Mouse (Mus musculus) MEL (cell line): ENCODE results near the gene Rprm. TPM values are rescaled to one million over a fixed set of nuclear protein-coding genes. Genes with fewer than 3 reads are reported as not detected.

Experiments
- DNase-seq: peaks from one replicate; pipeline ENCODE4 v3.0.0; 2011; ENCODE audit warnings: low read depth, low spot score
- H3K27ac ChIP-seq: 2 replicates; pipeline ENCODE4 v1.5.1; 2012; ENCODE audit warnings: low read depth, mild to moderate bottlenecking, control low read depth, low read length, moderate library complexity; ENCODE audit not compliant: control insufficient read depth
- H3K27me3 ChIP-seq, 2 experiments: fragments of 150-350 bp in 1 of 2; sonication (generic) in 1 of 2; 2 replicates each; pipeline ENCODE4 v1.6.1; 2012; ENCODE audit warnings: low read length in 2 of 2, mild to moderate bottlenecking in 2 of 2, improper control_type of control experiment in 1 of 2, moderate library complexity in 1 of 2; ENCODE audit not compliant: insufficient read depth in 2 of 2, control insufficient read depth in 1 of 2
- H3K36me3 ChIP-seq, 2 experiments: 2 replicates each; pipeline ENCODE4 v1.6.1; 2012 to 2014; ENCODE audit warnings: low read length in 2 of 2, improper control_type of control experiment in 1 of 2, inconsistent platforms in 1 of 2, mild to moderate bottlenecking in 1 of 2; ENCODE audit not compliant: insufficient read depth in 2 of 2, control insufficient read depth in 1 of 2
- H3K4me1 ChIP-seq, 2 experiments: fragments of 150-350 bp in 1 of 2; sonication (generic) in 1 of 2; 2 replicates each; pipeline ENCODE4 v1.6.1; 2012; ENCODE audit warnings: low read length in 2 of 2, improper control_type of control experiment in 1 of 2, mild to moderate bottlenecking in 1 of 2; ENCODE audit not compliant: insufficient read depth in 2 of 2, control insufficient read depth in 1 of 2
- H3K4me3 ChIP-seq, 2 experiments: fragments of 150-350 bp in 1 of 2; sonication (generic) in 1 of 2; 2 replicates each; pipeline ENCODE4 v1.5.1; 2012; ENCODE audit warnings: low read depth in 2 of 2, low read length in 2 of 2, mild to moderate bottlenecking in 2 of 2, moderate library complexity in 2 of 2, control low read depth in 1 of 2, improper control_type of control experiment in 1 of 2; ENCODE audit not compliant: control insufficient read depth in 1 of 2, insufficient read depth in 1 of 2
- H3K79me2 ChIP-seq: 2 replicates; pipeline ENCODE4 v1.6.1; 2012; ENCODE audit warnings: mild to moderate bottlenecking, low read length, moderate library complexity; ENCODE audit not compliant: control insufficient read depth, poor library complexity, insufficient read depth
- H3K9ac ChIP-seq: 2 replicates; pipeline ENCODE4 v1.6.1; 2012; ENCODE audit warnings: low read depth, mild to moderate bottlenecking, control low read depth, low read length, moderate library complexity; ENCODE audit not compliant: control insufficient read depth, poor library complexity, severe bottlenecking
- H3K9me3 ChIP-seq: fragments of 150-350 bp; sonication (generic); replicated peaks from 2 replicates; pipeline ENCODE4 v1.6.1; 2012; ENCODE audit warnings: mild to moderate bottlenecking, low read length, improper control_type of control experiment, moderate library complexity; ENCODE audit not compliant: insufficient read depth
- BHLHE40 ChIP-seq: IDR thresholded peaks from 2 replicates; pipeline ENCODE4 v1.6.1; 2012; ENCODE audit warnings: low read depth, mild to moderate bottlenecking, inconsistent platforms, low read length, improper control_type of control experiment, borderline replicate concordance
- CTCF ChIP-seq, 3 experiments: IDR thresholded peaks in 2 of 3; conservative IDR thresholded peaks in 1 of 3; 2 replicates each; pipeline ENCODE4 v1.5.1; 2011 to 2012; ENCODE audit warnings: low read length in 3 of 3, low read depth in 2 of 3, mild to moderate bottlenecking in 2 of 3, improper control_type of control experiment in 1 of 3, inconsistent platforms in 1 of 3, mixed read lengths in 1 of 3, moderate library complexity in 1 of 3; ENCODE audit not compliant: control insufficient read depth in 1 of 3, insufficient read depth in 1 of 3, poor library complexity in 1 of 3, severe bottlenecking in 1 of 3
- ELF1 ChIP-seq: IDR thresholded peaks from 2 replicates; pipeline ENCODE4 v1.6.1; 2014; ENCODE audit warnings: low read depth, mild to moderate bottlenecking, inconsistent platforms, low read length, improper control_type of control experiment, moderate library complexity
- EP300 ChIP-seq, 2 experiments: IDR thresholded peaks; 2 replicates each; pipeline ENCODE4 v1.6.1; 2011; ENCODE audit warnings: improper control_type of control experiment in 2 of 2, low read length in 2 of 2, low read depth in 1 of 2, mild to moderate bottlenecking in 1 of 2
- MAFK ChIP-seq: IDR thresholded peaks from 2 replicates; pipeline ENCODE4 v1.6.1; 2011; ENCODE audit warnings: low read depth, mild to moderate bottlenecking, low read length, improper control_type of control experiment, borderline replicate concordance
- MAZ ChIP-seq: IDR thresholded peaks from 2 replicates; pipeline ENCODE4 v1.6.1; 2012; ENCODE audit warnings: low read depth, mild to moderate bottlenecking, inconsistent platforms, low read length, improper control_type of control experiment
- MYB ChIP-seq: IDR thresholded peaks from 2 replicates; pipeline ENCODE4 v1.6.1; 2011; ENCODE audit warnings: mild to moderate bottlenecking, low read depth, low read length, improper control_type of control experiment
- POLR2AphosphoS5 ChIP-seq: IDR thresholded peaks from 2 replicates; pipeline ENCODE4 v1.6.1; 2012; ENCODE audit warnings: low read depth, borderline replicate concordance, mild to moderate bottlenecking, inconsistent platforms, low read length, moderate library complexity, mixed read lengths
- RAD21 ChIP-seq: IDR thresholded peaks from 2 replicates; pipeline ENCODE4 v1.6.1; 2011; ENCODE audit warnings: mild to moderate bottlenecking, low read depth, low read length, improper control_type of control experiment
- TAL1 ChIP-seq: IDR thresholded peaks from 2 replicates; pipeline ENCODE4 v1.6.1; 2012; ENCODE audit warnings: mild to moderate bottlenecking, inconsistent platforms, low read length, moderate library complexity, mixed read lengths
- USF1 ChIP-seq: IDR thresholded peaks from 2 replicates; pipeline ENCODE4 v1.6.1; 2014; ENCODE audit warnings: low read depth, mild to moderate bottlenecking, inconsistent platforms, low read length, improper control_type of control experiment, moderate library complexity
- USF2 ChIP-seq, 2 experiments: IDR thresholded peaks; 2 replicates each; pipeline ENCODE4 v1.6.1; 2011 to 2012; ENCODE audit warnings: improper control_type of control experiment in 2 of 2, low read length in 2 of 2, borderline replicate concordance in 1 of 2, inconsistent platforms in 1 of 2, low read depth in 1 of 2, mild to moderate bottlenecking in 1 of 2; ENCODE audit not compliant: insufficient read depth in 1 of 2
- ZNF384 ChIP-seq: IDR thresholded peaks from 2 replicates; pipeline ENCODE4 v1.6.1; 2012; ENCODE audit warnings: low read depth, mild to moderate bottlenecking, inconsistent platforms, low read length, improper control_type of control experiment
- polyA plus RNA-seq, 2 experiments: library from polyadenylated mRNA; stranded (reverse) in 1 of 2; unstranded in 1 of 2; fragments of >175 nt in 1 of 2; fragments of >200 nt in 1 of 2; gene quantifications; 2 replicates each; pipeline versions ENCODE4 v1.2.1 to v1.2.4; 2012; ENCODE audit warnings: low replicate concordance in 2 of 2, low read depth in 1 of 2; ENCODE audit not compliant: insufficient read length in 2 of 2, insufficient read depth in 1 of 2, missing spikeins in 1 of 2
- total RNA-seq: library from RNA; depleted of rRNA; stranded (reverse); fragments of 300-350 nt; gene quantifications from 2 replicates; pipeline ENCODE4 v1.2.3, GENCODE M21; 2012

Gene Rprm
- total and polyA plus RNA-seq, 3 experiments: not detected

DNA sequence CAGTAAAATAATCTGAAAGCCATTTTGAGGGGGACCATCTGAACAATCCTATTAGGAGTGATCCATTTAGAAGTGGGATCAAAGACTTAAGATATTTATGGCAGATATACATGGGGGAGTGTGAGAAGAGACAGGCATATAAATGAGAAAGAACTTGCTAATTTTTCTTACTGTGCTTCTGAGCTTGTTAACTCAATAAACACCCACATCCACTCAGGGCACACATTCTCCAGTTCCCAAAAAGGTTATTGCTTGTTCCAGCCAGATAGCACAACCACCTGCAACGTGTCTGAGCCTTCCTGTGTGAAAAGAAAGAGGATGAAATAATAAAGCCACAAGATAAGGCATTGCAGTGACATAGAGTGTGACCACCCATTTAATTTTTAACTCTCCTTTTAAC, 22.9 kb downstream of the Rprm start:
- Histone ChIP-seq H3K9me3 (no peaks in the 10 kb centered on the region), H3K36me3 (no peaks in the 10 kb centered on the region), H3K4me1 (no peaks in the 10 kb centered on the region), H3K79me2 (no peaks in the 10 kb centered on the region), H3K9ac (no peak overlapping the region), H3K27ac (no peak overlapping the region), H3K27me3 (no peaks in the 10 kb centered on the region), H3K4me3 (no peak overlapping the region)
- DNase-seq: no peak
- TF ChIP-seq MAZ: no peak
- TF ChIP-seq CTCF (IDR thresholded peaks at IDR 0.05 in 2 of 3, conservative IDR thresholded peaks at IDR 0.05 in 1 of 3; ENCODE audit: control insufficient read depth in 1 of 3, insufficient read depth in 1 of 3, low read depth in 2 of 3, low read length in 3 of 3, poor library complexity in 1 of 3, severe bottlenecking in 1 of 3): no peak
- no peak for TF ChIP-seq ELF1
- no peak for TF ChIP-seq RAD21
- TF ChIP-seq ZNF384: no peak
- TF ChIP-seq EP300 (IDR thresholded peaks at IDR 0.05; ENCODE audit: low read depth in 1 of 2, low read length in 2 of 2): no peak
- TF ChIP-seq USF1: no peak
- no peak for TF ChIP-seq MYB
- TF ChIP-seq TAL1: no peak

DNA sequence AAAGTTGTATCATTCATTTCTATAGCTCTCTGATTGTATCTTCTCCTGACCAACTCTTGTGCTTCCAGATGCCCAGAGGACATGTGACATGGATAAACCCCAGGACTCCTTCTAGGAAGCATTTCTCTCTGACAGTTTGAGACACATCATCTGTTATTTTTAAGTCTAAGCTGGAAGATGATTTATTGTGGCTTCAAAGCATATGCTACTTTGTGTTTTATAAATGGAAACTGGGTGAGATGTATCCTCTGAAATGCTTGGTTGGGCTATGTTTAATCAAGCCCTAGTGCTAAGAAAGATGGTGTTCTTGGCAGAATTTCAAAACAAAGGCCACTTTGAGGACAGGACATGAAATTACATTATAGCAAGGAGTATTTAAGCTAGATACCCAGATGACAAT, 24.3 kb downstream of the Rprm start:
- H3K36me3 ChIP-seq: no peaks in the 10 kb centered on the region

More for the DNA sequence above, 24.3 kb downstream of the Rprm start:
- no peaks in the 10 kb centered on the region for H3K4me1 ChIP-seq
- no peaks in the 10 kb centered on the region for H3K27me3 ChIP-seq
- no peak overlapping the region for H3K27ac ChIP-seq
- no peak for TF ChIP-seq POLR2AphosphoS5
- no peak for TF ChIP-seq MYB
- no peak for TF ChIP-seq ZNF384
- TF ChIP-seq MAFK: no peak
- TF ChIP-seq BHLHE40: no peak
- TF ChIP-seq USF2 (IDR thresholded peaks at IDR 0.05; ENCODE audit: borderline replicate concordance in 1 of 2, insufficient read depth in 1 of 2, low read depth in 1 of 2, low read length in 2 of 2): no peak
- no peak for DNase-seq
- no peaks in the 10 kb centered on the region for H3K79me2 ChIP-seq
- H3K9ac ChIP-seq: no peak overlapping the region
- no peaks in the 10 kb centered on the region for H3K9me3 ChIP-seq
- no peak overlapping the region for H3K4me3 ChIP-seq
